Mouse (Mus musculus) liver, embryonic 15.5 days (tissue): ENCODE measurements around the gene Rad54l2. TPM values are rescaled to one million over a fixed set of nuclear protein-coding genes. Genes with fewer than 3 reads are reported as not detected.

Experiments
- ATAC-seq: fragments of 200-750 bp; cut with Nextera tagmentation; 2 replicates; pipeline ENCODE4 v1.8.0; 2017; ENCODE audit warnings: moderate number of reproducible peaks, mild to moderate bottlenecking, moderate library complexity; ENCODE audit not compliant: insufficient read depth
- H3K27ac ChIP-seq: fragments of 300-500 bp; sonication (generic); replicated peaks from 2 replicates; pipeline ENCODE4 v1.5.1; 2015; ENCODE audit warnings: mild to moderate bottlenecking, inconsistent platforms
- H3K27me3 ChIP-seq: fragments of 300-500 bp; sonication (generic); 2 replicates; pipeline ENCODE4 v1.6.1; 2015; ENCODE audit warnings: mild to moderate bottlenecking, inconsistent platforms
- H3K36me3 ChIP-seq: fragments of 300-500 bp; sonication (generic); replicated peaks from 2 replicates; pipeline ENCODE4 v1.6.1; 2015; ENCODE audit warnings: moderate library complexity, mild to moderate bottlenecking, inconsistent platforms
- H3K4me1 ChIP-seq: fragments of 300-500 bp; sonication (generic); replicated peaks from 2 replicates; pipeline ENCODE4 v1.6.1; 2015; ENCODE audit warnings: inconsistent platforms
- H3K4me2 ChIP-seq: fragments of 300-500 bp; sonication (generic); 2 replicates; pipeline ENCODE4 v1.6.1; 2015; ENCODE audit warnings: moderate library complexity, mild to moderate bottlenecking, inconsistent platforms
- H3K4me3 ChIP-seq: fragments of 300-500 bp; sonication (generic); replicated peaks from 2 replicates; pipeline ENCODE4 v1.5.1; 2015; ENCODE audit warnings: mild to moderate bottlenecking, inconsistent platforms
- H3K9ac ChIP-seq: fragments of 300-500 bp; sonication (generic); 2 replicates; pipeline ENCODE4 v1.6.1; 2015; ENCODE audit warnings: moderate library complexity, mild to moderate bottlenecking, inconsistent platforms
- H3K9me3 ChIP-seq: fragments of 300-500 bp; sonication (generic); replicated peaks from 2 replicates; pipeline ENCODE4 v1.6.1; 2016; ENCODE audit warnings: inconsistent platforms
- WGBS: fragments of 180-500 bp; shearing (Covaris S2); methylation state at CpG from one replicate; pipeline ENCODE4 v1.1.7; 2015; ENCODE audit warnings: mixed read lengths; ENCODE audit not compliant: insufficient replicate concordance; 5-methylcytosine and 5-hydroxymethylcytosine counted together
- polyA plus RNA-seq: library from polyadenylated mRNA; unstranded; fragments of >200 nt; fragmentation: Nextera tagmentation; extraction: Ambion mirVana; gene quantifications from 2 replicates; pipeline ENCODE4 v1.2.1, GENCODE M21; 2015

The Rad54l2 gene
- polyA plus RNA-seq, 1 experiment from 2014 or later: 2.0 TPM

DNA sequence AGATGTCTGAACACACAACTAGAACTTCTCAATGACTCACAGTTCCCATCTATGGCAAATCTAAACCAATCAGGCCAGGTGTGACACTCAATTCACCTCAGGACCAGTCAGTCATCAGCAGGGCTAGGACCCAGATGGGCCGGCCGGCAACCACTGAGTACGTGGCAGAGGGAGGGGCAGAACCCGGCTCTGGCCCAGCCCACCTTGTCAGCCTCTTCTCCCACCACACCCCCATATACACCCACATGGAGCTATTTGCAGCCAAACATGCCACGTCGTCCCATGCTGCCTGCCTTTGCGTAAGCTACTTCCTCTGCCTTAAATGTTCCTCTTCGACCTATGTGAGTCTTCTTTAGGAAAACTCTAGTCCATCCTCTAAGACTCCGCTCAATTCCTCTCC is 113.0 kb downstream of the Rad54l2 start:
- H3K9me3 ChIP-seq: no peaks in the 10 kb centered on the region
- H3K36me3 ChIP-seq: peaks cover 19% of the 10 kb centered on the region; the same call in 1 of the 2 replicates
- no peak for ATAC-seq
- H3K27ac ChIP-seq: no peak overlapping the region
- H3K27me3 ChIP-seq: no peaks in the 10 kb centered on the region
- no peak overlapping the region for H3K9ac ChIP-seq
- 69% methylated on average over 9 of the region's 9 CpGs for WGBS
- peaks cover 14% of the 10 kb centered on the region; the same call in 1 of the 2 replicates for H3K4me1 ChIP-seq
- H3K4me3 ChIP-seq: no peak overlapping the region
- H3K4me2 ChIP-seq: no peak overlapping the region

DNA sequence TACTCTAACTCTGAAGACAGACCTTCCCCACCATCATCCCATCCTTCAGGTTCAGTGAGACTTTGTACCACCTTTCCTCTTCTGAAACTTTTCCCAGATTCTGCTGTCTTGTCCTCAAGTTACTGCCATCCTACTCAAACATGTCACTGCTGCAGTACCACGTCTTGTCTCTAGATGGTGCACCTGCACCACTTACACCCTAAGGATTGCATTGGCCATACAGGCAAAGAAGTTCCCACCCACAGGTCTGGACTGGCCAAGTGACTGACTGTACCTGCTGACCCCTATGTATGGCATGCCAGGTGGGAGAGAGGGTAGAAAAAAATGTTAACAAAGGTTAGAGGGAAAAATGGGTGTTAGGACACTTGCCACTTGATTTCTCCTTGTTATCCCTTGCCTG is 113.5 kb downstream of the Rad54l2 start:
- no peak overlapping the region for H3K9ac ChIP-seq
- no peak overlapping the region for H3K4me3 ChIP-seq
- H3K36me3 ChIP-seq: peaks cover 19% of the 10 kb centered on the region; the same call in 1 of the 2 replicates
- H3K4me1 ChIP-seq: peaks cover 14% of the 10 kb centered on the region; the same call in 1 of the 2 replicates
- H3K27ac ChIP-seq: no peak overlapping the region
- 0% methylated on average over 1 of the region's 1 CpGs for WGBS
- no peaks in the 10 kb centered on the region for H3K27me3 ChIP-seq
- ATAC-seq: peak; percentile 38; the same call in 1 of the 2 replicates
- no peak overlapping the region for H3K4me2 ChIP-seq
- no peaks in the 10 kb centered on the region for H3K9me3 ChIP-seq

DNA sequence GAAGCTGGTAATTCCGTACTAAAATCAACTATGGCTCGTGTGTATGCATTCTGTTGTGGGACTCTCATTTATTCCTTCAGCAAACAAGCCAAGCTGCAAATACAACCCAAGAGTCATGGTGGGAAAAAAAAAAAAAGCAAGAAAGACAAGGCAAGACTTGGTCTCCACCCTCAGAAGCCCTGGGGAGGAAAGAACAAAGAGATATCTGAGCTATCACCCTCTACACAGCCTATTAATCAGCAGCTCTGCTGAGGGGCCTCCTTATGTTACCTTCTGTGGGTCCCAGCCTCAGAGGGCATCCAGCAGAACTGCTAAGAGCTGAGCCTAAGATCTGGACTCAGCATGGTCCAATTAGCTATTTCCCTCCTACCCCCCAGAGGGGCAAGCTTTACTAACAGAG is 115.1 kb downstream of the Rad54l2 start:
- no peak overlapping the region for H3K4me2 ChIP-seq
- H3K9me3 ChIP-seq: no peaks in the 10 kb centered on the region
- peak; percentile 43; the same call in 1 of the 2 replicates for ATAC-seq
- no peak overlapping the region for H3K27ac ChIP-seq
- H3K4me3 ChIP-seq: no peak overlapping the region
- H3K9ac ChIP-seq: no peak overlapping the region
- peaks cover 12% of the 10 kb centered on the region; the same call in 1 of the 2 replicates for H3K36me3 ChIP-seq
- H3K27me3 ChIP-seq: no peaks in the 10 kb centered on the region
- 63% methylated on average over 2 of the region's 2 CpGs for whole genome bisulfite sequencing
- H3K4me1 ChIP-seq: peaks cover 14% of the 10 kb centered on the region; the same call in 1 of the 2 replicates

DNA sequence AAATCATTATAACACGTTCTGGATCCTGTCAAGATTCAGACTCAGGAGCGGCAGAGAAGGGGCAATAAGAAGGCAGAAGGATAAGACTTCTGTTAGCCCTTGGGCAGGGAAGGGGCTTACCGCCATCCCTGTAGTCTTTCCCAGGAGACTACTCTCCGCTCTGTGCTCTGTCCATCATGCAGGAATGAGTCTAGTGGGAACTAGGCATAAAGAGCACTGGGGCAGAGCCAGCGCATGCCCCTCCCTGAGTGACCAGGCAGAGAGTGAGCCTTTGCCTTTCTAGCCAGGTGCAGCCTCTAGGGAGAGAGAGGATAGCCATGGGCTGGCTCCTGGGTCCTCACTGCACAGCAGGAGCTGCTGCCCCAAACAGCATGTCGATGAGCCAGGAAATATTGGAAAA is 124.1 kb downstream of the Rad54l2 start:
- no peaks in the 10 kb centered on the region for H3K9me3 ChIP-seq
- WGBS: 75% methylated on average over 6 of the region's 6 CpGs
- H3K4me3 ChIP-seq: no peak overlapping the region
- H3K27me3 ChIP-seq: no peaks in the 10 kb centered on the region
- peaks cover 6% of the 10 kb centered on the region; the same call in 1 of the 2 replicates for H3K36me3 ChIP-seq
- H3K4me2 ChIP-seq: no peak overlapping the region
- no peak overlapping the region for H3K27ac ChIP-seq
- no peak for ATAC-seq
- no peaks in the 10 kb centered on the region for H3K4me1 ChIP-seq
- no peak overlapping the region for H3K9ac ChIP-seq

DNA sequence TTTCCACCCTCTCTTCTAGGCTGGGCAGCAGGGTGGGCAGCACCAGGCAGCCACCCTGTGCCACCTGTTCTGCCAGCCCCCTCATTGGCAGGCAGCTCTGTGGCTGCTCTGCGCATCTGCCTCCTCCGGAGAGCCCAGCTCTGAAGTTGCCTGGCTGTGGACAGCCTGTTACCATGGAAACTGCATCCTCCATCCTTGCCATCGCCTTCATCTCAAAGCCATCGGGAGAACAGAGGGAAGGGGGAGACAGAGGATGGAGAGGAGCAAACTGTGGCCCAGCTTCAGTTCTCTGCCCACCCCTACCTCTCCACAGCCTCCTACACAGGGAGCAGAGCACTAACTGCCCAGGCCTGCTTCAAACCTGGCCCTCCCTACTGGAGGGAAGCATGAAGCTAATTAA is 124.6 kb downstream of the Rad54l2 start:
- peaks cover 11% of the 10 kb centered on the region; the same call in 1 of the 2 replicates for H3K36me3 ChIP-seq
- no peak overlapping the region for H3K27ac ChIP-seq
- H3K4me3 ChIP-seq: no peak overlapping the region
- H3K27me3 ChIP-seq: no peaks in the 10 kb centered on the region
- H3K9me3 ChIP-seq: no peaks in the 10 kb centered on the region
- H3K4me1 ChIP-seq: no peaks in the 10 kb centered on the region
- H3K9ac ChIP-seq: no peak overlapping the region
- ATAC-seq: no peak
- WGBS: 89% methylated on average over 4 of the region's 4 CpGs
- no peak overlapping the region for H3K4me2 ChIP-seq

DNA sequence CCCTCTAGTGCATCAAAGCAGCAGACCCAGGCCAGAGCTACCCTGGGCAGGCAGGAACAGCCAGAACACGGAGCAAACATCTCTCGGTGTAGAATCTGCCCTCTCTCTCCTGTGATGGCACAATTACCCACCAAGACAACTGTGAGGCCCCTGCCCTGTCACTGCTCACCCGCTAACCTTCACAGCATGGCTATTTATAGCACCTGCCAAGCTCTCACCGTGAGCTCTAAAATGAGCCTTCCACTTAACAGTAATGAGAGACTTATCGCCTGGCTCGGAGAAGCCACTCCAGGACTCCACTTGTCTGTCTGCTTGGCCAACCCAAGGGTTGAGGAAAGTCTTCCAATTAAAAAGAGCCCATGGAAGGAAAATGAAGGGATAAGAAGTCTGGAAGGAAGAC is 125.8 kb downstream of the Rad54l2 start:
- no peak overlapping the region for H3K4me2 ChIP-seq
- 75% methylated on average over 6 of the region's 6 CpGs for WGBS

DNA sequence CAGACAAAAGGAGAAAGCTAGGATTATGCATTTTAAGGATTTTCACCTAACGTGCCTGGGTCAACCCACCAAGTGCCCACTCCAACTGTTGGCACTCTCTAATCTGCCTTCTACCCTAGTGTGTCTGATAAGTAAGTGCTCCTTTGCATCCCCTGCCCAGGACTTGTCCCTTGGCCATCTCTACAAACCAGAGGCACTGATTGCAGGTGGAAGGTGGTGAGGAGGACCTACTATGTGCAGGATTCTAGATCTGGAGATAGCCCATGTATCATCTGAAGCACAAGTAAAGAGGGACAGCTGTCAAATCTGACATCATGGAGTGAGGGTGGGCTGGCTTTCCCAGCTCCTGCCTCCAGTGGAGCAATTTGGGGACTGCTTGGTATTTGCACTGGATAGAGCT is 129.1 kb downstream of the Rad54l2 start:
- Histone ChIP-seq H3K27me3 (peaks cover 22% of the 10 kb centered on the region), H3K9me3 (no peaks in the 10 kb centered on the region), H3K4me2 (no peak overlapping the region), H3K4me3 (no peak overlapping the region), H3K36me3 (peaks cover 17% of the 10 kb centered on the region; the same call in 1 of the 2 replicates), H3K27ac (no peak overlapping the region), H3K4me1 (no peaks in the 10 kb centered on the region), H3K9ac (no peak overlapping the region)
- 61% methylated on average over 1 of the region's 1 CpGs for WGBS
- no peak for ATAC-seq

More for the DNA sequence above, 125.8 kb downstream of the Rad54l2 start:
- Histone ChIP-seq H3K36me3 (peaks cover 17% of the 10 kb centered on the region; the same call in 1 of the 2 replicates), H3K27ac (no peak overlapping the region), H3K9me3 (no peaks in the 10 kb centered on the region), H3K9ac (no peak overlapping the region), H3K4me1 (no peaks in the 10 kb centered on the region), H3K27me3 (no peaks in the 10 kb centered on the region), H3K4me3 (no peak overlapping the region)
- no peak for ATAC-seq

DNA sequence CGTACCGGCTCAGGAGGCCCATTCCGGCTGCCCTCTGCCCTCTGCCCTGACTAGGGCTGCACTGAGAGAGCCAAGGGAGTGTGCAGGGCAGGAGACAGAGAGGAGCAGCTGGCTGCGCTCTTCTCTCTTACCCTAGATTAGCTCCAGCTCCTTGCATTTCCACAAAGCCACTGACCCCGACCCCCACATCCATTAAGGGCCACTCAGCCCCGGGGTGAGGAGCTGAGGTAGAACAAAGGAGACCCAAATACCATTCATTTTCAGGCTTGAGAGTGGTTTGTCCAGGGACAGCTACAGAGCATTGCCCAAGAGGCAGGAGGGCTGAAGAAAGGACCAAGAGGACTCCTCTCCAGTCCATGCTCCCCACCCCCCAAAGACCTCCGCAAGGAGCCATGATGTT is 129.6 kb downstream of the Rad54l2 start:
- no peak overlapping the region for H3K4me2 ChIP-seq
- WGBS: 77% methylated on average over 7 of the region's 7 CpGs
- H3K27ac ChIP-seq: no peak overlapping the region
- no peaks in the 10 kb centered on the region for H3K4me1 ChIP-seq
- peaks cover 27% of the 10 kb centered on the region for H3K27me3 ChIP-seq
- ATAC-seq: no peak
- no peaks in the 10 kb centered on the region for H3K9me3 ChIP-seq
- H3K4me3 ChIP-seq: no peak overlapping the region
- no peak overlapping the region for H3K9ac ChIP-seq
- peaks cover 17% of the 10 kb centered on the region; the same call in 1 of the 2 replicates for H3K36me3 ChIP-seq

DNA sequence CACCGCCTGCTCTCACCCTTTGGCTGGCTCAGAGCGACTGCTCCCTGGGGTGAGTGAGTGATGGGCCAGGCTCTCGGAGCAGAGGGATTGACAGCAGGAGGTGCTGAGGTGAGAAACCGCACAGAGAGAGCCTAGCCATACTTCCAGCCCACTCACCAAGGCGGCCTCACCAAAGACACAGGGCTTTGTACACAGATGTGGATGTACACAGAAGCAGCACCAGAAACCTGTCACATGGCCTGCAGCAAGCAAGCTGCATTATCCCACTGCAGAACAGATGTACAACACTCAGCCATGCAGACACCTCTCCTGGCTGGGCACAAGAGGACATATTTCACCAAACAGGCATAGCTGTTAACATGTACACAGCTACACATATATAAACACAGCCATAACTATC is 131.4 kb downstream of the Rad54l2 start:
- Histone ChIP-seq H3K4me3 (no peak overlapping the region), H3K9ac (no peak overlapping the region), H3K27me3 (peaks cover 36% of the 10 kb centered on the region), H3K27ac (no peak overlapping the region), H3K36me3 (peaks cover 17% of the 10 kb centered on the region; the same call in 1 of the 2 replicates), H3K4me1 (no peaks in the 10 kb centered on the region), H3K9me3 (no peaks in the 10 kb centered on the region), H3K4me2 (no peak overlapping the region)
- WGBS: 38% methylated on average over 5 of the region's 5 CpGs
- no peak for ATAC-seq

DNA sequence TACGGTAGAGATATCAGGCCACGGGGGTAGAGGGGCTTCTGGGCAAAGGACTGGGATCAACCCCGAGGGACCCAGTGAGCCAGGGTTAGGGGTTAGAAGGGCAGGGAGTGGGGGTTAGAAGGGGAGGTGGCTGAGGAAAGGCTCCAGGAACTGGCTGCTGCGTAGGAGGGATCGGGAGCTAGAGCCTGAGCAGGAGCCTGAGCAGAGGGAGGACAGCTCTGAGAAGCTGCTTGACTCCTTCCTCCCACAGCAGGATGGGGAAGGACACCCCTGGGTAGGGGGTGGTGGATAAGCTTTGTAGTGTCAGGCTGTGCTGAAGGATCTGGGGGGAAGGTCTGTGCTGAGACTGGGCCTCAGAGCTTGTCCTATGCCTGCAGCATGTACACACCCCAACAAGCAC is 132.2 kb downstream of the Rad54l2 start:
- WGBS: 39% methylated on average over 5 of the region's 5 CpGs
- peaks cover 36% of the 10 kb centered on the region for H3K27me3 ChIP-seq
- H3K36me3 ChIP-seq: peaks cover 17% of the 10 kb centered on the region; the same call in 1 of the 2 replicates

DNA sequence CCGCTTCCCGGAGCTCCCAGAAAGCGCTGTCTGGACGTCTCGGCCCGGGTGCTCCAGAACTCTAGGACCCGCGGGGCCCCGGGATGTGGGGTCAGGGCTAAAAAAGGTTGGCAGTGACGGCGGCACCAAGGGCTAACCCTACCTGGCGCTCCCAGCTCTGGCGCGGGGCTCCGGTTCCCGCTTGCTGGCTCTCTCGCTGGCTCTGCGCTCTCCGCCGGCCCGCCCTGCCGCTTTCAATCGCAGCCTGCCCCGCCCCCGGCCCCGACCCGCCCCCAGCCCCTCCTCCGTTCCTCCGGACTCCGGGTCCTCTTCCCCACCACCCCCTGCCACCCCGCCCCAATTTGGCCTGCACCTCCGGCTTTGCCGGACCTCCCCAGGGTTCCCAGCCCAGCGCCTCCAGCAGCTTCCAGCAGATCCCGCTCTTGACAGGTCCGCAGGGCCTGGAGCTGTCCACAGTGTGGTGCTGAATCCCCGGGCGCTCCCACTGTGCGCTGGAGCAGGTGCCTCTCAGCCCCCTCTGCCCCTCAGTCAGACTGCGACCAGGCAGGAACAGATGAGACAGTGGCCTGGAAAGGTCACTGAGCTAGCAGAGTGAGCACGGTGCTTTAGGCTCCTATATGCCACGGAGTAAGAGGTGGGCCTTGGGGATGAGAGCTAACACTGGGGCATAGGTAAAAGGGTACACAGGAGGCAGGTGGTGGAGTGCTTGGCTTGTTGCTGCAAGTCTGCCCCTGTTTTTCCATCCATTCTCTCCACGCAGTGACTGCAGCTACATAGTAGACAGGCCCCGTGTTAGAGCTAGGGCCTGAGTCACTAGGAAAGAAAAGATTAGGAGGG is 132.9 kb downstream of the Rad54l2 start, which contains the start of gene Grm2:
Gene Grm2 (minus strand): TSS at position 199 of the 837 bp plus-strand sequence.
- no peak for ATAC-seq
- H3K9ac ChIP-seq: no peak within 1 kb of the TSS
- 3% methylated on average over 37 of the region's 44 CpGs for WGBS

More for the DNA sequence above, 132.2 kb downstream of the Rad54l2 start:
- Histone ChIP-seq H3K27ac (no peak overlapping the region), H3K4me2 (no peak overlapping the region), H3K4me3 (no peak overlapping the region), H3K9me3 (no peaks in the 10 kb centered on the region), H3K4me1 (no peaks in the 10 kb centered on the region), H3K9ac (no peak overlapping the region)
- no peak for ATAC-seq

More for the DNA sequence above, 132.9 kb downstream of the Rad54l2 start, which contains the start of gene Grm2:
- Histone ChIP-seq H3K9me3 (no peaks in the 10 kb centered on the region), H3K27me3 (peaks cover 36% of the 10 kb centered on the region), H3K36me3 (peaks cover 17% of the 10 kb centered on the region; the same call in 1 of the 2 replicates), H3K4me1 (no peaks in the 10 kb centered on the region), H3K4me3 (peak within 1 kb of the TSS; percentile 8; the same call in 1 of the 2 replicates), H3K4me2 (peak within 1 kb of the TSS; percentile 44), H3K27ac (no peak within 1 kb of the TSS)
